Mouse (Mus musculus): Measurements from ENCODE around the gene Smpd1. TPM values are rescaled to one million over a fixed set of nuclear protein-coding genes. Genes with fewer than 3 reads are reported as not detected.

Gene Smpd1
- polyA plus RNA-seq, 1 experiment = 109 TPM

DNA sequence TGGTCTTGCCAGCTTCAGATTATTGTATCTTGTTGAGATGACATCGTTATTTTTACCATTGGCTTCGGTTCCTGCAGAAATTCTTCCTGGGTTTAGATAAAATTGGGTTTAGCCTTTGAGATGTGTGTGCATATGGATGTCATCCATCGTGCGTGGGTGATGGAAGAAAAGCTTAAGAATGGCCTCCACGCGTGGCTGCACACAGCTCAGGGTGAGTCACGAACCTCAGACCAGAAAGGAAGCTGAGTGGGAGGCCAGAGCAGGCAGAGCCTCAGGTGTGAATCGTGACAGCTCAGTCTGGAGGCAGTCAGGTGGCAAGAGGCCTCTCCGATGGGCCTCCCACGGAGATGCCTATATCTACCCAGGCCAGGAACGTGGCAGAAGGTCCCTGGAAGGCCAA is 34.8 kb upstream of the Smpd1 start:
- Histone ChIP-seq H3K36me3 (ENCODE audit: control insufficient read depth, insufficient read depth, low read length) (no peaks in the 10 kb centered on the region), H3K27ac (ENCODE audit: insufficient read depth, low read depth, low read length) (no peak overlapping the region), H3K4me1 (ENCODE audit: control insufficient read depth, insufficient read depth, low read length) (peaks cover 5% of the 10 kb centered on the region; the same call in 1 of the 2 replicates), H3K4me3 (ENCODE audit: insufficient read depth, low read depth, low read length) (no peak overlapping the region), H3K27me3 (replicated peaks; ENCODE audit: control insufficient read depth, insufficient read depth, low read length) (no peaks in the 10 kb centered on the region)
- TF ChIP-seq POLR2A (IDR thresholded peaks at IDR 0.05; ENCODE audit: low read depth, low read length) (no peak), CTCF (conservative IDR thresholded peaks at IDR 0.05; ENCODE audit: insufficient read depth, insufficient read length, low read depth, low read length) (no peak)
- WGBS = 54% methylated on average over 11 of the region's 11 CpGs
- DNase-seq = no peak

DNA sequence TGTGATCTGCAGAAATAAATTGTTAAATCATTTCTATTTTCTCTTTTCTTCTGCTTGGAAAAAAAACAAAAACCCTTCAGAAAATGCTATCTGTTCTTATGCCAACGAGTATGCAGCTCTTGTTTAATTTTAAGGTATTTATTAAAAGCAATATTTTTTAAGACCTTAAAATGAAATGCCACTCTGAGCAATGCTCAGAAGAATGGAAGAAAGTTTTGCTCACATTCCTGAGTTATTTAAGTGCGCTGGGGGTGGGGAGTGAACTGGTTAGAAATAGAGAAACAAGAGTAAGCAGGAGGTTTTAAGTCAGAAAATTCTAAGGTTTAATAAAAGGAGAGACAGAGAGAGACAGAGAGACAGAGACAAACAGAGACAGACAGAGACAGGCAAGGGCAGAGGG is 34.4 kb upstream of the Smpd1 start:
- Histone ChIP-seq H3K27me3 (replicated peaks; ENCODE audit: control insufficient read depth, insufficient read depth, low read length) (no peaks in the 10 kb centered on the region), H3K4me1 (ENCODE audit: control insufficient read depth, insufficient read depth, low read length) (peaks cover 5% of the 10 kb centered on the region; the same call in 1 of the 2 replicates), H3K4me3 (ENCODE audit: insufficient read depth, low read depth, low read length) (no peak overlapping the region), H3K27ac (ENCODE audit: insufficient read depth, low read depth, low read length) (no peak overlapping the region), H3K36me3 (ENCODE audit: control insufficient read depth, insufficient read depth, low read length) (no peaks in the 10 kb centered on the region)
- TF ChIP-seq CTCF (conservative IDR thresholded peaks at IDR 0.05; ENCODE audit: insufficient read depth, insufficient read length, low read depth, low read length) = no peak
- TF ChIP-seq POLR2A (IDR thresholded peaks at IDR 0.05; ENCODE audit: low read depth, low read length) = no peak
- DNase-seq = no peak
- WGBS = 64% methylated on average over 2 of the region's 2 CpGs

DNA sequence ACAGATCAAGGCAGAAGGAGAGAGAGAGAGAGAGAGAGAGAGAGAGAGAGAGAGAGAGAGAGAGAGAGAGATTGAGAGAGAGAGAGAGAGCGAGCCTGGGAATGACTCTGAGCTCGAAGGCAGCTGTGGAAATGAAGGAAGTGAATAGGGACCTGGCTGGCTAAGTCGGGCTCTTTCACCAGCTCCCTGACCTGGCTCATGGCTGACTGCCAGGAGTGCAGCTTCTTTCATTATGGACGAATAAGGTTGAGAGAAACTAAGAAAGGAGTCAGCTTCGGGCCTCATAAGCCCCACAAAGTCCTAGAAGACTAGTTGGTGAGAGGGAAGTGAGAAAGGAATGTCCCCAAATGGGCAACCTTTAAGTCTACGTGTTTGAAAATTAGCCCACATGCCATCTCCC is 34.0 kb upstream of the Smpd1 start:
- peak; percentile 72 for DNase-seq
- no peak for TF ChIP-seq POLR2A (IDR thresholded peaks at IDR 0.05; ENCODE audit: low read depth, low read length)
- TF ChIP-seq CTCF (conservative IDR thresholded peaks at IDR 0.05; ENCODE audit: insufficient read depth, insufficient read length, low read depth, low read length) = no peak
- H3K4me1 ChIP-seq (ENCODE audit: control insufficient read depth, insufficient read depth, low read length) = peaks cover 5% of the 10 kb centered on the region; the same call in 1 of the 2 replicates
- no peaks in the 10 kb centered on the region for H3K36me3 ChIP-seq (ENCODE audit: control insufficient read depth, insufficient read depth, low read length)
- no peak overlapping the region for H3K27ac ChIP-seq (ENCODE audit: insufficient read depth, low read depth, low read length)
- 21% methylated on average over 6 of the region's 6 CpGs for WGBS
- no peak overlapping the region for H3K4me3 ChIP-seq (ENCODE audit: insufficient read depth, low read depth, low read length)
- H3K27me3 ChIP-seq (replicated peaks; ENCODE audit: control insufficient read depth, insufficient read depth, low read length) = no peaks in the 10 kb centered on the region

DNA sequence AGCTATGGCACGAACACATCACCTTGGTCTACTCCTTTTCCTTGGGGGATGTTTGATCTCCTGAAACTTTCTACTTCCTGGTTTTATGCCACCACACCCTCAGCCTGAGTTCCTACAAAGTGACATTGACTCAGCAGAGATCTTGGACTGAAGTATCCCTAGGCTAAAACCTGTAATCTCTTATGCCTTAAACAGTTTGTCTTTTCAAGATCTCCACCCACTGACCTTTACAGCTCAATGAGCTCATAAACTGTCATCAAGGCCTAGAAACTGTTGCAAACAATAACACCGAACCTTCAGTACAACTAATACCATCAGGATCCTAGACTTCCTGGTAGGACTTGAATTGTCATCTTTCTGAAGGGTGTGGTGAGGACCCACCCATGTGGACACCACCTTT is 29.9 kb upstream of the Smpd1 start:
- H3K4me3 ChIP-seq (ENCODE audit: insufficient read depth, low read depth, low read length) = no peak overlapping the region
- TF ChIP-seq POLR2A (IDR thresholded peaks at IDR 0.05; ENCODE audit: low read depth, low read length) (no peak), CTCF (conservative IDR thresholded peaks at IDR 0.05; ENCODE audit: insufficient read depth, insufficient read length, low read depth, low read length) (no peak)
- no peak overlapping the region for H3K27ac ChIP-seq (ENCODE audit: insufficient read depth, low read depth, low read length)
- DNase-seq = no peak
- 84% methylated on average over 2 of the region's 2 CpGs for WGBS
- no peaks in the 10 kb centered on the region for H3K27me3 ChIP-seq (replicated peaks; ENCODE audit: control insufficient read depth, insufficient read depth, low read length)
- H3K4me1 ChIP-seq (ENCODE audit: control insufficient read depth, insufficient read depth, low read length) = 0 out of 2 replicates have a peak, but pooled peaks cover 7% of the 10 kb centered on the region
- no peaks in the 10 kb centered on the region for H3K36me3 ChIP-seq (ENCODE audit: control insufficient read depth, insufficient read depth, low read length)

DNA sequence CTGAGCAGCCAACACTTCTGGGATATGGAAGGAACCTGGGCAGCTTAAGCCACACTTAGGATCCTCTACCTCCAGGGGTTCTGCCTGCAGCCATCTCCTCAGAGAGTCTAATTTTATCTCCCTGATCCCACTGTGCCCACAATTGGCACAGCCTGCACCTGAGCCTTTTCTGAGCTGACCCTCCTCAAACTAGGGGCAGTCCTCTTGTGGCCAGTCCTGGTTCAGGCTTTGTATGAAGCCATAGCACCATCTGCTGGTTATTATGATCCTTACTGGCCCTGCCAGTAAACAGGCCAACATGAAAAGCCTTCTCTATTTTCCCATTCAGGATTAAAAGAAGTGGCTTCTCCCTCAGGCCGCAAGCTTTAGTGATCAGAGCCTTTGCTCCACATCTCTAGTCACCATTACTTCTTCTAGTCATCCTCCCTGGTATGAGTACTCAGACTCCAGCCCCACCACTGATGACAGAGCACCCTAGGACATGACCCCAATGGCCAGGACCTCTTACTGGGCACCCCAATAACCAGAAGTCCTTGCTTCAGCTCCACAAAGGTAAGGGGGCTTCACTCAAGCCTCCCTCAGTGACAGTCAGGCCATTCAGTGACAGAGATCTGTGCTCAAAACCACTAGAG is 26.7 kb upstream of the Smpd1 start:
- WGBS = 38% methylated on average over 1 of the region's 1 CpGs
- Histone ChIP-seq H3K27me3 (replicated peaks; ENCODE audit: control insufficient read depth, insufficient read depth, low read length) (no peaks in the 10 kb centered on the region), H3K4me1 (ENCODE audit: control insufficient read depth, insufficient read depth, low read length) (0 out of 2 replicates have a peak, but pooled peaks cover 7% of the 10 kb centered on the region), H3K4me3 (ENCODE audit: insufficient read depth, low read depth, low read length) (no peak overlapping the region), H3K36me3 (ENCODE audit: control insufficient read depth, insufficient read depth, low read length) (no peaks in the 10 kb centered on the region), H3K27ac (ENCODE audit: insufficient read depth, low read depth, low read length) (no peak overlapping the region)
- no peak for TF ChIP-seq POLR2A (IDR thresholded peaks at IDR 0.05; ENCODE audit: low read depth, low read length)
- TF ChIP-seq CTCF (conservative IDR thresholded peaks at IDR 0.05; ENCODE audit: insufficient read depth, insufficient read length, low read depth, low read length) = peak; percentile 67
- peak; percentile 67 for DNase-seq

DNA sequence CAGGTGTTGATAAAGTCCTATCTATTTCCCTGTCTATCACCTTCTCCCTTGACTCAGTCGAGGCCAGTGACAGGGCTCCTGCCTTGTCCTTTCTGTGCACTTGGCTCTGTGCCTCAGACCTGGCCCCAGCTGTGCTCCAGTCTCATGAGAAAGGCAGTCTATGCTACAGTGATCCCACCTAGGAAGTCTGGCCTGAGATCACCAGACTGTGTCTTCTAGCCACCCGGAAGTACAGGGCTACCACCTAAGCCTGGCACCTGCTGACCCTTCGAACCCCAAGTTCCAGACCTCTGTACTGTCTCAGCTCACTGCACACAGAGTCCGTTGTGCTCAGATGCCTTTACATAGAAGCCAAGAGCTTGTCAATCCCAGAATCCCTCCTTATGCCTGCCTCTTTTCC is 26.1 kb upstream of the Smpd1 start:
- peak; percentile 64 for DNase-seq
- Histone ChIP-seq H3K4me1 (ENCODE audit: control insufficient read depth, insufficient read depth, low read length) (0 out of 2 replicates have a peak, but pooled peaks cover 7% of the 10 kb centered on the region), H3K27ac (ENCODE audit: insufficient read depth, low read depth, low read length) (no peak overlapping the region), H3K4me3 (ENCODE audit: insufficient read depth, low read depth, low read length) (no peak overlapping the region), H3K27me3 (replicated peaks; ENCODE audit: control insufficient read depth, insufficient read depth, low read length) (no peaks in the 10 kb centered on the region), H3K36me3 (ENCODE audit: control insufficient read depth, insufficient read depth, low read length) (no peaks in the 10 kb centered on the region)
- TF ChIP-seq CTCF (conservative IDR thresholded peaks at IDR 0.05; ENCODE audit: insufficient read depth, insufficient read length, low read depth, low read length) (no peak), POLR2A (IDR thresholded peaks at IDR 0.05; ENCODE audit: low read depth, low read length) (no peak)
- WGBS = 34% methylated on average over 4 of the region's 4 CpGs

DNA sequence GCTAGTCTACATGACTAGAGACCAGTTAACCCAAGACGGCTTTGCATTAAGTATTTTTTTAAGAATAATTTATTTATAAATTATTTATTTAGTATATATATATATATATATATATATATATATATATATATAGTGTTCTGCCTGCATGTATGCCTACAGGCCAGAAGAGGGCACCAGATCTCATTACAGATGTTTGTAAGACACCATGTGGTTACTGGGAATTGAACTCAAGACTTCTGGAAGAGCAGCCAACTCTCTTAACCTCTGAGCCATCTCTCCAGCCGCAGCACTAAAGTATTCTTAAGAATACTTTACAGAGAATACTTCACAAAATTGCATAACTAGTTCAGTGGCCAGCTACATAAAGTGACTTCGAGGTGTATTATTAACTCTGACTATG is 20.0 kb upstream of the Smpd1 start:
- no peak for DNase-seq
- Histone ChIP-seq H3K36me3 (ENCODE audit: control insufficient read depth, insufficient read depth, low read length) (no peaks in the 10 kb centered on the region), H3K4me3 (ENCODE audit: insufficient read depth, low read depth, low read length) (no peak overlapping the region), H3K27me3 (replicated peaks; ENCODE audit: control insufficient read depth, insufficient read depth, low read length) (no peaks in the 10 kb centered on the region), H3K4me1 (ENCODE audit: control insufficient read depth, insufficient read depth, low read length) (no peaks in the 10 kb centered on the region), H3K27ac (ENCODE audit: insufficient read depth, low read depth, low read length) (no peak overlapping the region)
- no peak for TF ChIP-seq POLR2A (IDR thresholded peaks at IDR 0.05; ENCODE audit: low read depth, low read length)
- 67% methylated on average over 3 of the region's 3 CpGs for WGBS
